Mouse (Mus musculus) mesoderm, embryonic 11.5 days (tissue): ENCODE data around the gene Opcml.

Experiments used
- DNase-seq: peaks from one replicate; pipeline ENCODE4 v3.0.0-alpha.2; 2012; ENCODE audit warnings: low read depth, low spot score

Opcml gene

DNA sequence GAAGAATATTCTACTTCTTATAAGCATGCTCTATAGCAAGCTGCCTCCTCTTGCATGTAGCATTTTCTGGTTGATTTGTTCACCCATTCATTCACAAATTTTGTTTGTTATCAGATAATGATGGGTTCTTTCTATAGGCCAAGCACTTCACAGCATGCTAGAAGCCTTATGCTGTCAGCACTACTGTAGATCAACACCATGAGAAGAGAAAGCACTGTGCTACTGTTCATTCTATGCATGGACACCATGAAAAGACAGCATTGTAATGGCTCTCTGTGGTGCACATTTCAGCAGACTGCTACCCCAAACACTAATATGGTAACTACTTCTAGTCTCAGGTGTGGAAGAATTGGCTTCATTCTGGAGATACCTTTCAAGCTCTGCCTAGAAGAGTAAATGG is 527.3 kb downstream of the Opcml start:
- DNase-seq, result no peak

DNA sequence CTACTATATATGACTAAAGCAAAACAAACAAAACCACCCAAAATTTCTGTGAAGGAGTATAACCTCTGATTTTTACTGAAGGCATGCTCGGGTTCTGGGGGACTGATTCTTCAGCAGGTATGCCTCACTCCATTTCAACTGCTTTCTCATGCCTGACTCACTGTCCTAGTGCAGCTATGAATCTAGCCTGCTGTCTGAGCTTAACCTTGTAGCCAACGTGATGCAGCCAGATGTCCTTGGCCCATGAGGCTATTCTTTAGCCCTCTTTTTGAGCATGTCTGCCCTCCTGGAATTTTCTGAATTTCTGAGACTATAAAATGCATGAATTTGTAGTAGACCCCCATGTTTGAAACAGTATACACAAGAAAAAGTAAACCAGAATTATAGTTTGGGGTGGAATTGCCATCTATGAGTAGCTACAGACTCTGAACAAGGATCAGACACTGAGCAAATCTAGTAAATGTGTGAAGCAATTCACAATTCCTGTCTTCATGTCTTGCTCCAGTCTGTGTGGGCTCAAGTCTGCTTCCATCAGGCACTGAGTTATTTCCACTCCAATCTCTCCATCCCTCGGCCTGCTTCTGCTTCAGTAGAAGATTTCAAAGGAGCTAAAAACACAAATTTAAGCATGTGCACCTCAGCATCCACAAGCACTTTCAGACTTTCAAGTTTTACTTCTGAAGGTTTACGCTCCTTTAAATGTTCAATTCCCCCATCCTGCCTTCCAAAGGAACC is 528.6 kb downstream of the Opcml start:
- DNase-seq, result no peak

DNA sequence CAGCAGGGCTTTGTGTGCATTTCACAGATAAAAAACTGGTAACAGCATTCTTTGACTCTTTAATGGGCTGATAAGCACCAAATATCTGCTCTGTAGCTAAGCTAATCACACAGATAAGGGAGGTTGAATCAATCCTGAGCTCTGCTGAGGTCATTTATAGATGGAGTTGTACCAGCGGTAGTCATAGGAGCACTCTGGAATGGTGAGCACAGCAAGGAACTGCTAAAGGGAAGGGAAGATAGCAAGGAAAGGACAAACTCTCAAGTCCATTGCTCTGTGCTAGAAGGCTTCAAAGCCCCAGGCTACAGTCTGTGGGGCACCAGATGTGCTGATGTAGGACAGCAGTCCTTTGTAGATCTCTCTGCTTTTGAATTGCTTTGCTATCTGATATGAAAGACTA is 529.2 kb downstream of the Opcml start:
- DNase-seq, result no peak

DNA sequence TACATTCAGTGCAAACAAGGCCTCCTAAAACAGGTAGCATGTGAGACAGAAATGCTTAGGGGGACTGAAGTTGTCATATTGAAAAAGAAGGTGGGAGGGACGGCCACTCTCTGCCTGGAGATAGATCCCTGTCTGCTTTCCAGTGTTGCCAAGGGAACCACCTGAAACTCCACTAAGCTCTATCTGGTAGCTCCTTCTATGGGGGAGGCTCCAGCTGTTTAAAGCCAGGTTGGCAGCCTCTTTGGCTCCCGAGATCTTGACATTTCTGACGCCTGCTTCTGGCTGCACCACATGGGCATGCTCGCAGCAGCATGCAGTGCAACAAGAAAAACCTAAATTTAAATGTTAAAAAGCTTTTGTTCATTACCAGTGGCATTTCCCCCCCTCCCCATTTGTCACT is 537.4 kb downstream of the Opcml start:
- no peak for DNase-seq

DNA sequence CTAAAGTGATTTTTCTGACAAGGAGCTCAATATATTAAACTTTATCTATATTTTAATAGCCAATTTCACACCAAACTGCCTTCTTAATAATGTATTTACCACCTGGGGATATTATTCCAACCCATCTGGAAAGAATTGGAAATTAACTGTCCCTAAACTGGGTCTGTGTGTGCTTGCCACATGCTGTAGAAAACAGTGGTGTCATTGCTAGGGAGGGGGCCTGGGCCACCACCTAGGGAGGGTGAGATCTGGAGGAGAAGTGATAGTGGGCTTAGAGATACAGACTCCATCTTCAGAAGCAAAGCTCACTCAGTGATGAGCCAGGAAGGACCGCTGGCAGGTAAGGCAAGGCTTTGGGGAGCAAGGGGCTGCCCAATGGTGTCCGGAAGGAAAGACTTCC is 537.9 kb downstream of the Opcml start:
- DNase-seq, result no peak

DNA sequence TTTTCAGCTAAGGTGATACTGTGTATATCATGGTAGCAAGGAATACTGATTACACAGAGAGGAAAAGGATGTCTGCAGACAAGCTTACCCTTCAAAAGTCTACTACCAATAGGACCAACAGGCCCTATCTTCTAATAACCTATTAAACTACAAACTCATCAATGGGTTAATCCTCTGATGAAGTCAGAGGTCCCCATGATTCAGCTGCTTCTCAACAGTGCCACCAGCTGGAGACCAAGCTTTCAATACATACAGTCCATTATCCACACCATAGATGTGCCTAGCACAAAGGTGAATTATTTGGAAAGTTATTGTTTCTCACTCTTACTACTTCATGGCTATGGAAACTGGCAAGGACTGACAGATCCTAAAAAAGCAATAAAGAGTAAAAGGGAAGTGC is 538.9 kb downstream of the Opcml start:
- no peak for DNase-seq

GRCm38 (mm10) chr9:28336511-28337208 is 546.1 kb downstream of the Opcml start:
- DNase-seq, result peak; percentile 15

GRCm38 (mm10) chr9:28337837-28338236 is 547.3 kb downstream of the Opcml start:
- no peak for DNase-seq

DNA sequence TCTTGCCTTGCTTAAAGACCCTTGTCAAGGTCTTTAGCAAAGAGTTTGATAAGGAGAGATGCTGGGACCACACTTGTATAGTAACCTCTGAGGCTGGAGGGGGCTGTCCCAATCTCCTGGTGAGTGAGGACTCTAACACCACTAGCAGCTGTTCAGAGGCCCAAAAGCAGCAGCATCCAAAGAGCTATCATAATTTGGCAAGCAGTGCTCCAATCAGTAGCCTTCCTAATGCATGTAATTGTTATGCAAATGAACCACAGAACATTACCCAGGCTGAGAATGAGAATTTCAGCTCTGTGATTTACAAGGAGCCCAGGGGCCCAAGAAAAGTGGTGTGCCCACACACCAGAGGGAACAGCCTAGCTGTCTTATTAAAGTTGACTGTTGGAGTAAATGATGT is 564.4 kb downstream of the Opcml start:
- no peak for DNase-seq

GRCm38 (mm10) chr9:28357946-28358345 is 567.4 kb downstream of the Opcml start:
- DNase-seq, result no peak

DNA sequence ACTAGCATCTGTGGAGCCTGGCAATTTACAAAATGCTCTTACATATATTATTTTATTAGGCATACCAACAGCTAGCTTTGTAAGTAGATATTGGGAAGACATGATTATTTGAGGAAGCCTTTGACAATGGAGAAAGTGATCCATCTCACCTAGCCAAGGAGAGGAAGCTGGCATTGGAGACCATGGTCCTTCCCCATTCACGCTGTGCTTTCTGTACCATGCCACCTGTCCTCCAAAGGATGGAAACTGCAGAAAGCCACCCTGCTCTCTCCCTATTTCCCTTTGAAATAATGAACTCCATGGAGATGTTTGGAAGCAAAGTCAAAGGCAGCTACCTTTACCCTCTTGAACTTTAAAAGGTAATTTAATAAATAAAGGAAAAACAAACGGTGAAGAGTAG is 570.1 kb downstream of the Opcml start:
- no peak for DNase-seq

DNA sequence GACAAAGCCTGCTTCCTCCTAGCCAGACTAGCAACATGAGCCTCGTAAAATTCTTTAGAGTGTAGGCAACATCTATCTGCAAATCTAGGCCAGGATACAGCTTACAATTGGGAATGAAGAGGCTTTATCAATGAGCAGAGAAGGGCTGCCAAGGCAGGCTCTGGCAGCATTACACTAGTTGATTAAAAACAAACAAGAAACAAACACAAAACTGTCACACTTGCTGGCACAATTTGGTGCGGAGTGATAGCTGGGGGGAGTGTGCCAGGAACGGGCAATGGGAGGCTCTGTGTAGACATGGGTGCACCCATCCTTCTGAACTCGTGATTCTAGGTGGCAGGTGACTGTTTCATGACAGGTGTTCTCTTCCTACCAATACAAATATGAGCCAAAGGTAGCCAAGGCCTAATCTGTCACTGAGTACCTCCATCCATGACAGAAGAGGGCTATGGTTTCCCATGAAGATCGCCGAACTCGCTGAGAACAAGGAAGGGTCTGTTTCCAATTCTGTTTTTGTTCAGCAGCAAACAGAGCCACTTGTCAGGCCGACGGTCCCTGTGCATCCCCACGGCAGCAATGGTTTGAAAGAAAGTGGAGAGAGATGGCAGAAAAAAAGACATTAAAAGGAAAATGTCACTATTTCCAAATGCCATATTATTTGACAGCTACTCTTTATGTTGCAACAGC is 574.0 kb downstream of the Opcml start:
- no peak for DNase-seq

- no peak for DNase-seq
These were observed 574.5 kb downstream of the Opcml start for GRCm38 (mm10) chr9:28365160-28365473.

- DNase-seq, result no peak
These were observed 596.1 kb downstream of the Opcml start for GRCm38 (mm10) chr9:28386527-28387175.

DNA sequence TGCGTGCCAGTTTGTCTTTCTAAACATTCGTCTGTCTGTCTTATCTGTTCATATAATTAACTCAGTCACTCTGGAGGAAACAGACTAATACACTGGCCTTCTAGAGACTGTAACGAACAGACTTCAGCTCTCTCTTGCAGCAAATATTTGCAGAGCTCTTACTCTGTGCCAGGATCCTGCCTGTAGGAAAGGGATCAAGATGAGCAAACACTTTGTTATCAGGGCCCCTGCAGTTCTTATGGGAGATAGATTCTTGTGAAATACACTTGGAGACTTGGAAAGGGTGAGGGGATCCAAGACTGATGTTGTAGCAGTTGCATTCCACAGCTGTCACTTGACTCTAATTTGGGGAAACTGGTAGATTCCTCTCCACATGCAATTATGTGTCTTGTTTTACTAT is 604.6 kb downstream of the Opcml start:
- DNase-seq, result no peak

DNA sequence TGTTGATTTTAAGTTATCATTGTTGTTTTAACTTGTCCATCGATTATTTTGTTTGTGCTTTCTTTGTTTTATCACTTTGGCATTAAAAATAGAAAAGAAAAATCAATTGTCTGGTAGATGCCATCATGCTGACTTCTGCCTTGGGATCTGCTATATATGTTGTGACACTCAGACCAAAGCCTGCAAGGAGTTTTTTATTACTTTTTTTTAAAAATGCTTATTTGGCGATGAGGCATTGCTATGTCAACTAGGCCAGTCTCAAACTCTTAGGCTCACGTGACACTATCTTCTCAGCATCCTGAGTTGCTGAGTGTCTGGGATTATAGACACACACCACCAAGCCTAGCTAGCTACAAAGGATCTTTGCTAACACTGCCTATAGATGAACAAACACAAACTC is 605.1 kb downstream of the Opcml start:
- no peak for DNase-seq

DNA sequence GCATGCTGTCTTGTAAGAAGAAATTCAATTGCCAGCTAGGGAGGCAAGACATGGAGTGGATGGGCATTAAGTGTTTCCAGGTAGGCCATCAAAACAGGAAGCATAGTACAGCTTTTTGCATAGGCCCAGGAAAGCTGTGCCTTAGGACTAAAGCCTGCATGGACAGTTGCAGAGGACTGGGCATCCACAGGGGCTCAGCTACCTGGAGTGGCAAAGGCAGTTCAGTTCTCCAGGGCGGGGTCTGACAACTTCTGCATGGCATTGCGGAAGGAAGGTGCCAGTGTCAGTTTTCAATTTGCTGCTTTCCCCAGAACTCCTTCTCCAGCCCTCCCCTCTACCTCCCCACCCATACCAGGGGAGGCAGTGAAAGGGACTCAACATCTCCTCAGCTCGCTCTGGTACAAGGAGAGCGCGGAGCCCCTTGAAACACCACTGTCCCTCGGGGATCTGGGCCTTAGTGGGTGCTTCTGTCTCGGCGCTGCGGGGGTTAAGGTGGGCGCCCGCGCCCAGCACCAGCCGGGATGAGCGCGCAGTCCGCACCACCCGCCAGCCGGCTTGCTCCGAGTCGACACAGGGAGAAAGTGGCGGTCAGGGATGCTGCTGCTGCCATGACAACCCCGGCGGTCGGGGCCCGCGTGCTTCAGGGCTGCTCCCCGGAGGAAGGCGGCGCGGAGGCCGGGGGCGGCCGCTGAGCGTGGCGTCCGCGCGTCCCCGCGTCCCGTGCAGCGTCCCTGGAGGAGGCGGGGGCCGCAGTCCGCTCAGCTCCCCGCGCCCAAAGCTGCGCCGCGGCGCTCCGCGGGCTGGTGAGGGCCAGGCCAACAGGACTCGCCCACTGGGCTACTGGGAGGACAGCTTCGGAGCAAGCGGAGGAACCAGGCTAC is 612.4 kb downstream of the Opcml start:
- peak; percentile 54 for DNase-seq

DNA sequence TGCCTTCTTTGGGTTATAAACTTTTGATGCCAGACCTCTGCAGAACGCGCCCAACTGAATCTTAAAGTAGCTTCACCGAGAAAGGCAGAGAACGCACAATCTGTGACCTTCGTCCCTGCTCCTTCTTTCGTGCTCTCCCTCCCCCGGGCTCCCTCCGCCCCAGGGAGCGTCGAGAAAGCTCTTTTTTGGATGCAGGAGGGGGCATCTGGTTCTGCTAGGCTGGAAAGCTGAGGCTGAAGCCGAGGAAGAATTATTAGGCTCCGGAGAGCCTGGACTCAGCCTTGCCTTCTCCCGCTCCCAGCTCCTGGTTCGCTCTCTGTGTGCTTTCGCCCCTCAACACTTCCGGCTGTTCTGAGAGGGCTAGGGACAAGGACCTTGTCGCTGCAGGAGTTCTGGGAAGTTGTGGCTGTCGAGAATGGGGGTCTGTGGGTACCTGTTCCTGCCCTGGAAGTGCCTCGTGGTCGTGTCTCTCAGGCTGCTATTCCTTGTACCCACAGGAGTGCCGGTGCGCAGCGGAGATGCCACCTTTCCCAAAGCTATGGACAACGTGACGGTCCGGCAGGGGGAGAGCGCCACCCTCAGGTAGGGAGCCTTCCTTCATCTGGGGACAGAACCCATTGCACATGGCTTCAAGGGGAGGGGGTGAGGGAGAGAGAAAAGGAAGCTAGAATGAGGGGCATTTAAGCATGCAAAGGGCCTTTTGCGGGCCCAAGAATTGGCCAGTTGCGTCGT is 613.4 kb downstream of the Opcml start:
- DNase-seq, result peak; percentile 68

DNA sequence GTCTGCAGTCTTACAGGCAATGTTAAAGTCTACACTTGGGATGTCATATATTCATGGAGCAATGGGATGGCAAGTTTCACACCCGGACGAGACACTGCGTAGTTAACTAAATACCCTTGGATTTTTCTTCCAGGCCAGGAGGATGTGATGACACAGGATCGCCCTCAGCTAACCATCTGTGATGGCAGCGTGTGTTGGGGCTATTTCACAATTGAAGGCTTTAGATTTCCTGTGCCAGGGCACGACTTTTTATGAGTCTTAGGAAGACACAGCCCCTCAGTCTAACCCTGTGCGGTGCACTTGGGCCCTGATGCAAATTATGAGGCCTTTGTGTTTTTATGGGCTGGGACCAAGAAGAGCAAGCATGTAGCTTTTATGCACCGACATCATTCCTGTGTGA is 614.0 kb downstream of the Opcml start:
- DNase-seq, result no peak

- peak; percentile 55 for DNase-seq
These were observed 615.2 kb downstream of the Opcml start for GRCm38 (mm10) chr9:28405816-28406215.

DNA sequence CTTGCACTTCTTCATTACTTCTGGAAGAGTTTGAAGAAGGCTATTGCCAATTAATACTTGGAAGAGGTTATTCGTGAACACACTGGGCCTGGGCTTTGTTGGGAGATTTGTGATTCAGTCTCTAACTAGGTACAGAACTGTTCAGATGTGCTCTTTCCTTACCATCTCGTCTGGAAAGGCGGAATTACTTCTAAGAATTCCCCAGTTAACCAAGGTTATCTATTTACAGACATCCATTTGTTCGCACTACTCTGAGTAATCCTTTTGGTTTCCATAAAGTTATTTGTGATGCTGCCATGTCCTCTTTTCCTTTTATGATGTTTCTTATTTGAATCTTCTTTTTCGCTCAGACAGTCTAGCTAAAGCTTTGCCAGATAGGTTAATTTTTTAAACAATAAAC is 630.2 kb downstream of the Opcml start:
- no peak for DNase-seq
